Mouse (Mus musculus) lung, postnatal 25 days (tissue): ENCODE measurements at regions not wholly inside any gene's neighbourhood (a gene's known extent, or its start where the extent isn't known, plus 50 kb on each side); places are given as distances from the start of the nearest gene placed in this dataset.
"Not testable (repeated sequence)": the region's sequence is repeated elsewhere in the genome, so short reads cannot be mapped to it uniquely, and the experiment has no call there.

ENCODE experiments used
- DNase-seq: peaks from one replicate; pipeline ENCODE4 v3.0.0; 2022; ENCODE audit warnings: low spot score

DNA sequence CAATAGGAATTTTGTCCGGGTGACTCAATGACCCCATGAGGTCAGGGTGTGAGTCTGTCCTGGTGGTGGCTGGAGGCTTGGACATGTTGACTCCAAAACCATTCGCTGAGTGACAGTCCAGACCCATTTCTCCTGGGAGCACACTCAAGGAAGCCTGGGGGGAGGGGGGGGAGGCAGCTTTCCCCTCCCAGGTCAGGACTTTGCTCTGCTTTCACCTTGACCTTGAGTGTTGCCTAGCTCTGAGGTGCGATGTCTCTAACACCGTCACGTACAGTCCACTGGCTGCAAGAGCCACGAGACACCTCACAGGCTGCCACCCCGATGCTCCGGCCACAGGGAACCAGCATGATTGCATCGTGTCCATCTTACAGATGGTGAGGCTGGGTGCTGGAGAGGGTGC lies 127.3 kb upstream of the A430005L14Rik start:
- no peak for DNase-seq

DNA sequence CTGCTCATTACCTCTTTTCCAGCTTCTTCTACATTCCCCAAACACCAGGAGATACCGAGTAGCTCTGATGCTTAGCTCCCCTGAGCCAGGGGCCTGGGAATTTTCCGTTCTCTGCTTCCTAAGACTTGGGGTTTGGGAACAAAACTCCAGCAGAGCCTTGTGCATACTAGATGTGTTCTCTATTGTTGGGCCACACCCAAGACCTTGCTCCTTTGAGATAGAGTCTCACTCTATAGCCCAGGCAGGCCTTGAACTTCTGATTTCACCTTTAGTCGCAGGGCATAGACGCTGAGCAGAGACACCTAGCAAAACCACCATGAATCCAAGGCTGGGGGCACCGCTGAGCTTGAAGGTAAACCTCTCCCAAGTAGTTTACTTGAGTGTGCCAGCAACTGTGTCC lies 126.5 kb upstream of the A430005L14Rik start:
- DNase-seq: no peak

DNA sequence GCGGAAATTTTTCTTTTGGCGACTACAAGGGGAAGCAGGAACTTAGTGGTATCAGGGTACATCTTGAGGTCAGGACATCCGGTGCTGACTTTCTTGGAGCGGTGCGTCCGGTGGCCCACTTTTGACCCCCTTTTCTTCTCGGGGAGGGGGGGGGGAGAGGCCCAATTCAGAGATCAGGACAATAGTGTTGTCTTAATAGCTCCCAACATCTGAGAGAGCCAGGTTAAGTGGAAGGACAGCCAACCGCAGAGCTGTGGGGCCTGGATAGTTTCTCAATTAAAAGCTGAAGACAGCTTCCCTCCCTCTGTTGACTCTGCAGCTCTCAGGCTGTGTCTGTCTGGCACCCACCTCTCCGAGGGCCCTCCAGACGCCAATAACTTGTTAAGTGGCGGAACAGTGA lies 125.8 kb upstream of the A430005L14Rik start:
- not testable (repeated sequence) for DNase-seq

- DNase-seq: no peak
Measured at GRCm38 (mm10) chr4:153832151-153832550, 124.9 kb upstream of the A430005L14Rik start.

DNA sequence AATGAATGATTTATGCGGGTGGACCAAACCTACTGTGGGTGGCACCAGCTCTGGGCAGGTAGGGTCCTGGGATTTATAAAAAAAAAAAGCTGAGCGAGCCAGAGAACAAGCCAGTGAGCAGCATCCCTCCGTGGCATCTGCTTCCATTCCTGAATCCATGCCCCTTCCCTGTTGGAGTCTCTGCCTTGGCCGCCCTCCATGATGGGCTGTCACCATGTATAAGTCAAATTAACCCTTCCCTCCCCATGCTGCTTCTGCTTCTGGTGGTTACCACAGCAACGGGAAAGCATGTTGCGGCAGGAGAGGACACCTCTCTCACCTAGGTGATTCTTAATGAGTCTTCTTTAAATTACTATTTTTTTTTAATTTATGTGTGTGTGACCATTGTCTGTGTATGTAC lies 112.3 kb upstream of the A430005L14Rik start:
- no peak for DNase-seq

GRCm38 (mm10) chr4:153848274-153848673 lies 108.8 kb upstream of the A430005L14Rik start:
- DNase-seq: no peak

DNA sequence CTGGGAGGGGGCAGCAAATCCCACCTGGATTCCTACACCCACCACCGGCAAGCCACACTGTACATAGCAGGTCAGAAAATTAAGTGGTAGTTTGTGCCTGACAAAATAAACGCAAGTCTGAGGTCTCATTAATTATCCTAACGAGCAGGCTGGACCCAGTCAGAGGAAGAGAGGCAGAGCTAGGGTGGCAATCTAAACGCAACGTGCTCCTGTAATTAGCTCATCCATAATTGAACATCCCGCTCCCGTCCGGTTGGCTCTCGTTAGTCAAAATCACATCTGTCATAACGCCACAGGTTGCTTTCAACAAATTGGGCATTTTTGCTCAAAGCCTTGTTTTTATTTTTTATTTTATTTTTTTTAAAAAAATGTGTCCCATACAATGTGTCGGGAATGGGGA lies 106.9 kb upstream of the A430005L14Rik start:
- no peak for DNase-seq

DNA sequence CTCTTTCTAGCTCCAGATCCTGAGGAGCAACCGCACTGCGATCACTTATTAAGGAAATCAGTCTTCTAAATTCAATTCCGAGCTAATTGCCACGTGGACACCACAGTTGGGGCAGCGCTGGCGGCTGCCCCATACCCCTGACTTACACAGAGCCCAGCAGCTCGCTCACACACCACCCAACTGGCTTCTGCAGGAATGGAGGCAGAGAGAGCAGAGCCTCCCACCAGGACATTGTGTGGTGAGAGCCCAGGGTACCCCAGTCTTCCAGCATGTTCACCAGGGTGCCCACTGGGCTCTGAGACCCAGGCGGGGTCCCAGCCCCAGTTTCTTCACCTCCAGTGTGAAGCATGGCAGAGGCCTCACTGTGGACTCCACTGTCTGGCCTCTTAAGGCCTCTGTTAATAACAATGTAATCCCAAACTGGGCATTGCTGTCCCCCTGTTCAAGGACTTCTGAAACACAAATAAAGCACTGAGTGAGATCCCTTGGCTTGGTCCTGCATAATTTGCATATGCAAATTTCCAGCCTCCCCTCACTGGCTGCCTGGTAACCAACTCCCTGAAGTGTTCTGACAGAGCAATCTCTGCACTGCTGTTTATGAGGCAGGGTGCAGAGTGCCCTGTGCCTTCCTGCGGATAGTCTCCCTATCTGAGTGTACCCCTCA lies 102.8 kb upstream of the A430005L14Rik start:
- no peak for DNase-seq

DNA sequence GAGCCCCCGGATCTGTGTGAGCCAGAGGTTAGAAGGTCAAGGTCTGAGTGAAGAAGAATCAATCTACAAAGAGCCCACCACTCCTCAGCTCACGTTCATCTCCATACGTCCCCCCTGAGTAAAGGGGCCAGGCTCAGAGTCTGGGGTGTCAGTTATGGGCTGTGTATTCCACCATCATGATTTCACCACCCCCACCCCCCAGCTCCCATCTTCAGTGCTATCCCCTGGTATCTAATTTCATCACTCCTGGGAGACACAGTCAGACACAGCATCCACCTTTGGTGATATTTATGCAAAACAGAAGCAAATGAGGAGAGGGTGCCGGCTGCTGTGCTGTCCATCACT lies 102.3 kb upstream of the A430005L14Rik start:
- no peak for DNase-seq

GRCm38 (mm10) chr4:153861420-153861819 lies 95.6 kb upstream of the A430005L14Rik start:
- DNase-seq: no peak

DNA sequence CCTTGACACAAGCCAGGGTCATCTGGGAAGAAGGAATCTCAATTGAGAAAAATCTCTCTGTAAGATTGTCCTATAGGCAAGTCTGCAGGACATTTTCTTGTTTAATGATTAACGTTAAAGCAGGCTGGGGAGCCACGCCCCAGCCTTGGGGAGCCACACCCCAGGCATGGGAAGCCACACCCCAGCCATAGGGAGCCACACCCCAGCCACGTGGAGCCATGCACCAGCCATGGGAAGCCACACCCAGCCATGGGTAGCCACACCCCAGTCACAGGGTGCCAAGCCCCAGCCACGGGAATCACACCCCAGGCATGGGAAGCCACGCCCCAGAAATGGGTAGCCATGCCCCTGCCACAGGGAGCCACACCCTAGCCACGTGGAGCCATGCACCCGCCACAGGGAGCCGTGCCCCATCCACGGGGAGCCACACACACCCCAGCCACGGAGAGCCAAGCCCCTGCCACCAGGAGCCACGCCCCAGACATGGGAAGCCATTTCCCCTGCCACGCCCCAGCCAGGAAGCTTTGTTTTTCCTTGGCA lies 94.8 kb upstream of the A430005L14Rik start:
- DNase-seq: no peak

DNA sequence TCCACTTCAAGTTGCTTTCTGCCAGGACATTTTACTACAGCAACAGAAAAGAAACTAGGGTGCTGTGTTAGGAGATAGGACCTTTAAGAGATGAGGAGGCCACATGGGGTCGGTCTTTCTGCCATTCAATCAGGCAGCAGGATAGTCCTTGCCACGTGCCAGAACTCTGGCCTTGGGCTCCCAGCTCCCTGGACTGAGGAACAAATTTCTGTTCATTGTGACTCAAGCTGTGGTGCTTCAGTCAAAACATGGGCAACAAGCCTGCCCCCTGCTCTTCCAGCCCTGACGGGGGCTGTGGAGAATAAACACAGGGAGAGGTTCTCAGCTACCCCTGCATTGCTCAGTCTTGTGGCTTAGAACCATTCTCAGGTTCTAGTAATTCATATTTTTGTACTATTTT lies 84.7 kb upstream of the A430005L14Rik start:
- DNase-seq: no peak

DNA sequence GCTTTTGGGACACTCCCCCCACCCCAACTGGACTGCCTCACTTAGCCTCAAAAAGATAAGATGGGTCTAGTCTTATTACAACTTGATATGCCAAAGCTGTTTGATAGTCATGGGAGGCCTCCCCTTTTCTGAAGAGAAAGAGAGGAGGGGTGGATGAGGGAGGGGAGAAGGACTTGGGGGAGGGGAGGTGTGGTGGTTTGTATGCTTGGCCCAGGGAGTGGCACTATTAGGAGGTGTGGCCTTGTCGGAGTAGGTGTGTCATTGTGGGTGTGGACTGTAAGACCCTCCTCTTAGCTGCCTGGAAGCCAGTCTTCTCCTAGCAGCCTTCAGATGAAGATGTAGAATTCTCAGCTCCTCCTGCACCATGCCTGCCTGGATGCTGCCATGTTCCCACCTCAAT lies 82.0 kb upstream of the A430005L14Rik start:
- not testable (repeated sequence) for DNase-seq

- DNase-seq: no peak
Measured at GRCm38 (mm10) chr4:153876954-153877642, 79.9 kb upstream of the A430005L14Rik start.

GRCm38 (mm10) chr4:153883057-153883456 lies 74.0 kb upstream of the A430005L14Rik start:
- DNase-seq: no peak

- DNase-seq: no peak
Measured at GRCm38 (mm10) chr4:153884044-153884443, 73.0 kb upstream of the A430005L14Rik start.

DNA sequence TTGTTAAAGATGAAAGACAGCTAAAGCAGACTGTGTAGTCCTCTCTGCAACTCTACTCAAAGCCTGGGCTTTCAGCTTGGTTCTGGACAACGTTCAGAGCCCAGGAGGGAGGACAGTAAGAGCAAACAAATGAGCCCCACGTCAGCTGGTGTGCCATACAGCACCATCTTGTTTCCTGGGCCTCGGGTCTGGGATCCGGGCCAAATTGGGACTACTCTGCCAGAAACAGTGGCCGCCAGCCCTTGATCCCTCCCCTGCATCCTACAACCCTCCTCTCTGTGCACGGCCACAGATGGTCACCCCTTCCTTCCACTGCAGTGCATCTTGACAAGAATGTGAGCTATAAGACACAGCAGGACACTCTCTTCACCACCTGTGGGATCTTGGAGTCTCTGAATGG lies 71.2 kb upstream of the A430005L14Rik start:
- no peak for DNase-seq

- no peak for DNase-seq
Measured at GRCm38 (mm10) chr4:153890130-153890529, 66.9 kb upstream of the A430005L14Rik start.

DNA sequence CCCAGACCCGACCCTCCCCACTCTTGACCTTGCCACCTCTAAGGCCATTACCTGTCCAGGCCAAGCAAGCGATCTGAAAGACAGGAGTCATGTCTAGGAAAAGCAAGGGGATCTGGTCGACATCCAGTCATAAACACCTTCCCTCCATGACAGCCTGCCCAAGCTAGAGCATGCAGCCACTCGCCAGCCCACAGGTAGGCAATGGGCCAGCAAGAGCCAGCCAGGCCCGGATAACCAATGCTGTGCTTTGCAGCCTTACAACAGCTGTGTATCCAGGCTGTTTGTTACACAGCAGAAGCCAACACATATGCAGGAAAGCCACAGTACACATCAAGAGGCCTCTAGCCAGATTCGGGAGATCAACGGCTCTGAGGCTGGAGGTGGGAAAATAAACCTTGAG lies 57.3 kb upstream of the A430005L14Rik start:
- DNase-seq: no peak

GRCm38 (mm10) chr4:153905076-153905475 lies 52.0 kb upstream of the A430005L14Rik start:
- no peak for DNase-seq

GRCm38 (mm10) chr4:153905511-153905910 lies 51.5 kb upstream of the A430005L14Rik start:
- DNase-seq: no peak
